Mouse (Mus musculus): ENCODE results near the gene Zfp607b. TPM values are rescaled to one million over a fixed set of nuclear protein-coding genes. Genes with fewer than 3 reads are reported as not detected.
A peak's percentile ranks its signal among the peaks of the same experiment; 100 is the strongest.

The Zfp607b gene
- total RNA-seq, 2 experiments from 2014 or later: 0.43 to 0.84 TPM

DNA sequence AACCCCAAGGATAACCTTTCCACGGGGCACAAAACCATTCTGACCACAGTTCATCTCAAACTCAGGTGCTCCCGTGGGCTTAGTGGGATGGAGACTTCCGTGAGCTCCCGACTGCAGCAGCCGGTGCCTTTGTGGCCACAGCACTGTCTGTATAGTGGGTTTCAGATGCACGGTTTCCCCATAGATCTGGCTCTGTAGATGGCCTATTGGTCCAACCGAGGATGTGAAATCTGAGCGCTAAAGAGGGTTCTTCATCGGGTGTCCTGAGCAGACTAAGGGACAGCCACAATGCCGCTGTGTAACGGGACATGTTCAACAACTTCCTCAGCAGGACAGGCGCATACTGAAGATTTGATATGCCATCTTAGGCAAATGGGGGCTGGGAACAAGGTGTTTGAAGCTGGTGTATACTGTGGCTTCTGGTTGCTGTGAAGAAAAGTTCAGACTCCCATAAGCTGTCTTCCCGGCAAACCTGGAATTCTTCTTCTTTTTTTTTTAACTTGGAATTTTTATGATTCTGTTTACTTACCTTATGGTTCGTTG, 823 bp upstream of the Zfp607b start:
- Histone ChIP-seq H3K4me3 (peak overlapping the region; percentile 75), H3K27ac (peak overlapping the region; percentile 85)
- intact Hi-C loops (cut with DNase I): loop anchor here (2.0 to 5.0 kb wide), 2 partner anchors 14 to 356 kb away; partner anchors contain the start of gene Map3k10
- no peak for DNase-seq
- no peak for TF ChIP-seq CTCF (IDR thresholded peaks at IDR 0.05)

DNA sequence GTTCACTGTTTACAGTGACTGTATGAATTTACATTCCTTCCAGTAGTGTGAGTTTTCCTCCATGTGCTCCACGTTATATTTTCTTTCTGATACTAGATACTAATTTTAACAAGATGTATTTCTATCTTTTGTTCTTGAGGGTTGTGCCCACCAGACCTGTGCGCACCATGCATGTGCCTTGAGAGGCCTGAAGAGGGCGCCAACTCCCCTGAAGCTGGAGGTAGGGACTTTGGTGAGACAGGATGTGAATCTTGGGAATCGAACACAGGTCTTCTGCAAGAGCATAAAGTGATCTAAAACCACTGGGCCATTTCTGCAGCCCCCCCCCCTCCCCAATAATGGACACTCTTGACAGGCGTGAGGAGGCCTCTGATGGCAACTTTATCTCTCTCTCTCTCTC, 1.9 kb downstream of the Zfp607b start:
- no peak overlapping the region for H3K27ac ChIP-seq
- intact Hi-C loops (cut with DNase I): loop anchor here (2.0 kb wide), 1 partner anchor 36 kb away; no protein-coding TSS in a partner anchor
- peak; percentile 29 for DNase-seq
- TF ChIP-seq CTCF (IDR thresholded peaks at IDR 0.05): peak; percentile 70
- H3K4me3 ChIP-seq: no peak overlapping the region

GRCm38 (mm10) chr7:27696711-27697110, 7.6 kb downstream of the Zfp607b start:
- Histone ChIP-seq H3K4me3 (no peak overlapping the region), H3K27ac (no peak overlapping the region)
- intact Hi-C loops (cut with DNase I): no loop called here
- DNase-seq: no peak
- TF ChIP-seq CTCF (IDR thresholded peaks at IDR 0.05): no peak

- DNase-seq: no peak
- no peak overlapping the region for H3K27ac ChIP-seq
- no peak overlapping the region for H3K4me3 ChIP-seq
- intact Hi-C loops (cut with DNase I): no loop called here
- no peak for TF ChIP-seq CTCF (IDR thresholded peaks at IDR 0.05)
Observed at GRCm38 (mm10) chr7:27710402-27710801, 21.3 kb downstream of the Zfp607b start.

DNA sequence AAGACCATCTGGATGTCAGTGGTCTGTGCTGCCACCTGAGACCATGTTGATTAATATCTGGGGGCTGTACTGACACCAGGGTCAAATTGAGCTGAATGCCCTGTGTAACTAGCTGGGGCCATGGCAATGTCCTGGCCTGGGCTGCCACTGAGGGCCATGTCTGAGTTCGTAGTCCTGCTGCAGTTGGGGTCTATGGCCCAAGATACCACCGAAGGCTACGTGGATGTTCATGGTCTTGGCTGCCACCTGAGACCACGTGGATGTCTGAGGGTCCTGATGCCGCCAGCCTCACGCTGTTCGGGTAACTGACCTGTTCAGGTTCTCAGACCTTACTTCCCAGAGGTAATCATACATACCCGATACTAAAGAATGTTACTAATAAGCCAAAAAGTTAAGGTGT, 32.8 kb downstream of the Zfp607b start:
- no peak for DNase-seq
- no peak overlapping the region for H3K27ac ChIP-seq
- intact Hi-C loops (cut with DNase I): loop anchor here (10.0 kb wide), 1 partner anchor 67 kb away; the partner anchor contains the start of gene Ttc9b
- no peak overlapping the region for H3K4me3 ChIP-seq
- no peak for TF ChIP-seq CTCF (IDR thresholded peaks at IDR 0.05)

GRCm38 (mm10) chr7:27725566-27726538, 36.7 kb downstream of the Zfp607b start:
- intact Hi-C loops (cut with DNase I): loop anchor here (2.0 to 10.0 kb wide), 3 partner anchors 35 to 389 kb away; partner anchors contain the start of genes Ltbp4 and Ttc9b
- peak overlapping the region; percentile 12; the same call in 1 of the 2 replicates for H3K27ac ChIP-seq
- no peak overlapping the region for H3K4me3 ChIP-seq
- peak; percentile 69 for TF ChIP-seq CTCF (IDR thresholded peaks at IDR 0.05)
- peak; percentile 26 for DNase-seq

DNA sequence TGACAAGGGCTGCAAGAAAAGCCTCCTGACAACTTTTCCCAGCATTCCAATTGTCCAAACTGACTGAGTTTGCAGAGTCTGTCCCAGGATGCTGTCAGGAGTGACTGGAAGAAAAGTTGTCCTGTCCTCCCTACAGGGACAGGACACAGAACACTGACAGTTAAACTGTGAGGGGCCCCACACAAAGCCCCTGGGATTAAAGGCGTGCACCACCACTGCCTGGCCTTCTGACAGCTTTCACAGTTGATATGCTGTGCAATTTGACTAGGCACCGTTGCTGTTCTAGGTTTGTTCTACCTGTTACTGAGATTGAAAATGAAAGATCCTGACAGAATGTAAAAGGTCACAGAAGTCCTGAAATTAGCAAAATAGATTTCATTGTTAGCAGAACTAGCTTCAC, 38.3 kb downstream of the Zfp607b start:
- intact Hi-C loops (cut with DNase I): loop anchor here (2.0 to 10.0 kb wide), 3 partner anchors 37 to 390 kb away; partner anchors contain the start of genes Ltbp4 and Ttc9b
- TF ChIP-seq CTCF (IDR thresholded peaks at IDR 0.05): no peak
- DNase-seq: no peak
- no peak overlapping the region for H3K27ac ChIP-seq
- no peak overlapping the region for H3K4me3 ChIP-seq

GRCm38 (mm10) chr7:27731281-27731883, 42.2 kb downstream of the Zfp607b start, which contains the start of gene Zfp60:
Zfp60 (plus strand) TSS chr7:27731389.
- Histone ChIP-seq H3K4me3 (peak within 1 kb of the TSS; percentile 94), H3K27ac (peak within 1 kb of the TSS; percentile 93)
- intact Hi-C loops (cut with DNase I): loop anchor here (10.0 kb wide), 2 partner anchors 73 to 103 kb away; partner anchors contain the start of genes Zfp59 and Zfp626
- peak; percentile 48 for TF ChIP-seq CTCF (IDR thresholded peaks at IDR 0.05)
- DNase-seq: peak; percentile 86

DNA sequence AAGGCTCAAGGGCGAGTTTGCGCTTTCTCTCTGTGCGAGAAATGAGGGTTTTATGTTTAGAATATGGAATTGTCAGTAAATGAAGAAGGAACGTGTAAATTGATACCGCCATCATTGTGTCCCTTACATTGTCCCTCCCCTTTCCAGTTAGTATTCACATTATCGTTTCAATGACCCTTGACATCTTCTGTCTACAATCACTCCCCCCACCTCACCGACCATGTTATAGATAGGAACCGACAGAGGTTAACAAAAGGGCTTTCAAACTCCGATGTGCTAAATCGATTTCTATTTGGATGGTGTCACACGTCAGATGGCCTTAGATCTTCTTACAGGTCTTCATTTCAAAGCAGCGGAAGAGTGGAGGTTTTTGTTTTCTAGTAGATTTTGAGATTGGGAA, 42.8 kb downstream of the Zfp607b start:
- DNase-seq: no peak
- intact Hi-C loops (cut with DNase I): loop anchor here (10.0 kb wide), 2 partner anchors 73 to 103 kb away; partner anchors contain the start of genes Zfp59 and Zfp626
- TF ChIP-seq CTCF (IDR thresholded peaks at IDR 0.05): no peak
- Histone ChIP-seq H3K4me3 (peak overlapping the region; percentile 94), H3K27ac (peak overlapping the region; percentile 93)

- no peak for DNase-seq
- Histone ChIP-seq H3K4me3 (peak overlapping the region; percentile 94), H3K27ac (no peak overlapping the region)
- intact Hi-C loops (cut with DNase I): loop anchor here (10.0 kb wide), 2 partner anchors 72 to 102 kb away; partner anchors contain the start of genes Zfp59 and Zfp626
- TF ChIP-seq CTCF (IDR thresholded peaks at IDR 0.05): no peak
Observed at GRCm38 (mm10) chr7:27732508-27732907, 43.4 kb downstream of the Zfp607b start.

- no peak for TF ChIP-seq CTCF (IDR thresholded peaks at IDR 0.05)
- no peak overlapping the region for H3K4me3 ChIP-seq
- intact Hi-C loops (cut with DNase I): loop anchor here (10.0 kb wide), 2 partner anchors 69 to 99 kb away; partner anchors contain the start of genes Zfp59 and Zfp626
- no peak for DNase-seq
- H3K27ac ChIP-seq: no peak overlapping the region
Observed at GRCm38 (mm10) chr7:27735457-27735856, 46.3 kb downstream of the Zfp607b start.

Other genes with a start within 250 kb of the Zfp607b start
- under 1 TPM in 1 of 2 experiments, not detected in 1; 0.03 TPM for gene Sptbn4, start 241.7 kb upstream of the Zfp607b start, total RNA-seq (2021)
- 10 to 100 TPM in 1 of 2 experiments, 1 to 10 TPM in 1; 8.9 to 15.8 TPM for gene Blvrb, start 241.4 kb upstream of the Zfp607b start, total RNA-seq (2021)
- 1 to 10 TPM; 3.3 to 7.1 TPM for gene Sertad3, start 215.6 kb upstream of the Zfp607b start, total RNA-seq (2021)
- gene Sertad1, start 202.4 kb upstream of the Zfp607b start, total RNA-seq (2021): 1 to 10 TPM; 5.5 to 9.1 TPM
- 1 to 10 TPM; 3.1 to 4.1 TPM for gene Prx, start 190.0 kb upstream of the Zfp607b start, total RNA-seq (2021)
- gene Hipk4, start 166.1 kb upstream of the Zfp607b start, total RNA-seq (2021): under 1 TPM in 1 of 2 experiments, not detected in 1; 0.13 TPM
- gene Pld3, start 136.1 kb upstream of the Zfp607b start, total RNA-seq (2021): 10 to 100 TPM; 14.5 to 17.2 TPM
- gene 2310022A10Rik, start 136.1 kb upstream of the Zfp607b start, total RNA-seq (2021): 100 to 1,000 TPM; 107 to 123 TPM
- gene Akt2, start 97.8 kb upstream of the Zfp607b start, total RNA-seq (2021): 100 to 1,000 TPM; 194 to 199 TPM
- not detected for gene Ttc9b, start 35.4 kb upstream of the Zfp607b start, total RNA-seq (2021)
- 10 to 100 TPM; 35.3 to 39.1 TPM for gene Map3k10, start 14.7 kb upstream of the Zfp607b start, total RNA-seq (2021)
- gene Zfp60, start 42.0 kb downstream of the Zfp607b start, total RNA-seq (2021): 1 to 10 TPM; 5.9 to 9.0 TPM
- gene Zfp626, start 117.9 kb downstream of the Zfp607b start, total RNA-seq (2021): 1 to 10 TPM; 4.0 to 5.0 TPM
- 1 to 10 TPM; 2.3 to 2.7 TPM for gene Zfp59, start 149.3 kb downstream of the Zfp607b start, total RNA-seq (2021)
- gene Zfp607a, start 168.2 kb downstream of the Zfp607b start, total RNA-seq (2021): 1 to 10 TPM; 2.1 to 2.3 TPM
- 1 to 10 TPM; 4.1 to 6.2 TPM for gene Zfp974, start 240.1 kb downstream of the Zfp607b start, total RNA-seq (2021)

All from gastrocnemius, adult 2 months (tissue).